Mouse (Mus musculus): Measurements from ENCODE around the gene Stim2.

Gene Stim2

GRCm38 (mm10) chr5:53995316-53995715 lies 3.0 kb upstream of the Stim2 start:
- DNase-seq, result peak; percentile 90

DNA sequence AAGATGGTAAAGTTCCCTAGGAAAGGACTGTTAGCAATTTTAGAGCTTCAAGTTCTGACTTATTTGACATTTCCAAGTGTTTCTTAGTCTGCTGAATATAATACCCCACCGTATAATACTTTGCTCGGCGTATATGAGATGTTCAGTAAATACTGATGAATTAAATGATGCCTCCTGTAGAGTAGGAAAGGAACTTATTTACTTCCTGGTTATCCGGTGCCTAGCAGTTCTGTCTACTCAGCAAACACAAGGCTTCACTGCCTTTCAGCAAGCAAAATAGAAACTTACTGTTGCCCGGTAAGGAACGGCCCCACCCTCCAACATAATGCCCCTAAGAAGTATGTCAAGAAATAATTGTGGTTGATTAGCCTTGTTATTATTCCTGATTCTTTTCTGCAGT lies 1.5 kb upstream of the Stim2 start:
- no peak for DNase-seq

- peak; percentile 74 for DNase-seq
These were observed 603 bp downstream of the Stim2 start for GRCm38 (mm10) chr5:53998743-53999460.

- no peak for DNase-seq
These were observed 1.1 kb downstream of the Stim2 start for GRCm38 (mm10) chr5:53999461-53999770.

DNA sequence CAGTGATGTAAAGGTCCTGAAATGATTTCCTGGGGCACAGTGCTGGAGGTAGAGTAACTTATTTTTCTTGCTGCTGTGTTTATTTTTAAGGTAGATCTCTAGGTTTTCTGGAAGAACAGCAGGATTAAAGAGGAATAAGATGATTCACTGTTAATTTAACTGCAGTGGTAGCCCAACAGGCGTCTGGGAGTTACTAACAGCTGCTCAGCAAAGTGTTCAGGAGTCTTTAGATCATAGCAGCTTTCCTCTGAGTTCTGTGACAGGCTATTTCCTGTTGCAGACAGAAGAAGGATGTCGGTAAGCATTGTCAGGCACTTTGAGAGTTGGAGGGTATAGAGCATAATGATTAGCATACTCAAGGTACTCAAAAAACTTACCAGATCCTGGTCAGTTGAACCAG lies 1.5 kb downstream of the Stim2 start:
- peak; percentile 24 for DNase-seq

DNA sequence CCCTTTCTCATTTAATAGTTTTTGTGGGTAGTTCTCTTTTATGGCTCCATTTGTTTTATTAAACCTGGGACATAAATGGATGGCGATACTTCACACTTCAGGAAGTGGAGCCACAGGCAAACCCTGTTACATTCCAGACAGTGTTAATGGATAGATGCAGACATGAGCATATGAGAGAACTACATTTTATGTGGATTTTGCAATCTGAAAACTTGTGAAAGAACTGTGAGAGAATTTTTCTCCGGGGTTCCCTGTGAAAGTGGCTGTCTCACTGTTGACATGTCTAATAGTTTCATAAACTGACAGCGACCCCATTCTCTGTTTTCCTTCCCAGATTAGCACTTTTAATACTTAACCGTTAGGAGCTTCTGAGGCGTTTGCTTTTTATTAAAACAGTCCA lies 2.7 kb downstream of the Stim2 start:
- DNase-seq, result no peak

DNA sequence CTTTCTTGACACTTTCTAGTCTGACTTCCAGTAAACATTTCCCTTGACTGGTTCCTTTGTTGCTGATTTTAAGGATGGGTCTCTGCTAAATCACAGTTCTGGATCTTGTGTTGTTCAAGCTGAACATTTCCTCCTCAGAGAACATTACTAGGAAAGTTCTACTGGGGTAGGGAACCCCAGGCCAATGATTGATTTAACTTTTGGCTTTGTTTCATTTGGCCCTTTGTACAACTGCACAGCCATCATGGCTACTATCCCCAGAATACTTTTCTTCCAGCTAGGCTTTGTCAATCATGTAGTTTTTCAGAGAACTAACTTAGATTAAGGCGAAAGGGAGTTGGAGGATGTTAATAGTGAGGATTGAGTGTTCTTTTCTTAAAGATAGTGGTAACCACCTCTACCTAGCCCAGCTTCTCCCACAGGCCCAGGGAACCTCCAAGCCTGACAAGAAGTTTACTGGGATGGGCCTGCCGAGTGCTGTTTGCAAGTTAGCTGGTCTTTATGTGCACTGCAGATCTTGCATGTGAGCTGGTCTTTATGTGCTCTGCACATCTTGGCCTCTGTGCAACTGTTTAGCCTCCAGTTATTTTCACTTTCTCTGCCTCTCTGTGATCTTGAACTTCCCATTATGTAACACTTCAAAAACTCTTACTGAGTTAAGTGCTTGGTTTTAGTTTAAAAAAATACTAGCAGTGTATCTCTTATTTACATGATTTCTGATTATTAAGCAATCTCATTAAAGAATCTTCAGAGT lies 7.0 kb downstream of the Stim2 start:
- no peak for DNase-seq

GRCm38 (mm10) chr5:54005865-54006225 lies 7.5 kb downstream of the Stim2 start:
- DNase-seq, result no peak

DNA sequence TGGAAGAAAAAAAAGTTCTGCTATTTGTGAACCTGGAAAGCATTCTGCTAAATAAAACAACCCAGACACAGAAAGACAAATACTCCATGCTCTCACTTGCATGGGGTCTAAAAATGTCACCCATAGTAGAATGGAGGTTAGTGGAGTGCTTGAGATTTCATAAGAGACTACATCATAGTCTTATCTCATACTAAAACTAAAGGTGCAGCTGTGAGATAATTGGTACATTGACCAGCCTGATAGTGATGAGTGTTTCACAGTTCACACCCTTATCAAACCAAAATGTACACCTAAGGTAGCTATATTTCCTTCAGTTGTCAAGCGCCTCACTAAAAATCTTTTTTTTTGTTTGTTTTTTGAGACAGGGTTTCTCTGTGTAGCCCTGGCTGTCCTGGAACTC lies 8.5 kb downstream of the Stim2 start:
- no peak for DNase-seq

DNA sequence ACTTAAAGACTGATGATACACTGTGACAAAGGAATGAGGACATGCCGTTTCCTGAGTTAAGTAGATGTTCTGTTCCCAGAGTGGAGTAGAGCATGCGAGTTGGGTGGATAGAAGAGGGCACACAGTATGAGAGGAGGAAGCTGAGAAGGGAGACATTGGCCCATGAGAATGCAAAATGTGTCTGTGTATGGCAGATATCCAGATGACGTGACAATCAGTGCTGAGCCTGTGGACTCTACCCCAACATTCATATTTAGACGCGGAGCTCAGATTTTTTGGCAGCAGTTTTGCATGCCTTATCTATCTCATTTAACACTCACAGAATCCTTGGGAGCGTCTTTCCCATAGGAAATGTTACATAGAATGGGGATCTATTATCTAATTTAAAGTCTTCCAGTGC lies 9.3 kb downstream of the Stim2 start:
- no peak for DNase-seq

- no peak for DNase-seq
These were observed 15.0 kb downstream of the Stim2 start for GRCm38 (mm10) chr5:54013271-54013670.

GRCm38 (mm10) chr5:54017143-54017542 lies 18.8 kb downstream of the Stim2 start:
- no peak for DNase-seq

GRCm38 (mm10) chr5:54018856-54019255 lies 20.6 kb downstream of the Stim2 start:
- no peak for DNase-seq

DNA sequence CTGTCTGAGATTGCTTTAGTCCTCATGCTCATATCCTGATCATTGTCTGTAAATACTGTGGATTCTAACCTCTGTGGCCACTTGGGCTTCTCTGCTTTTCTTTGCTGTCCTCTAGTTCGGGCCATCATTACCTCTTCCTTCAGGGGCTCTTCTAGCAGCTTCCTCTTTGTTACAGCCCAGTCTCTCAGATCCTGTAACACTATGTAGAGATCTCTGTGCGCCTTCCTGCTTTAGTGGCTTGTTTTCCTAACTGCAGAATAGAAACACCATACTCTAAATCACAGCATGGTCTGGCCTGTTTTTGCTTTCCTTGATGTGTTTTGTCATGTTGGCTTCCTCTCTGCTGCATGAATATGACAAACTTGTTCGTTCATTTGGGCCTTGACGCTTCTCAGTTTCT lies 21.2 kb downstream of the Stim2 start:
- DNase-seq, result no peak

GRCm38 (mm10) chr5:54024610-54025009 lies 26.3 kb downstream of the Stim2 start:
- no peak for DNase-seq

DNA sequence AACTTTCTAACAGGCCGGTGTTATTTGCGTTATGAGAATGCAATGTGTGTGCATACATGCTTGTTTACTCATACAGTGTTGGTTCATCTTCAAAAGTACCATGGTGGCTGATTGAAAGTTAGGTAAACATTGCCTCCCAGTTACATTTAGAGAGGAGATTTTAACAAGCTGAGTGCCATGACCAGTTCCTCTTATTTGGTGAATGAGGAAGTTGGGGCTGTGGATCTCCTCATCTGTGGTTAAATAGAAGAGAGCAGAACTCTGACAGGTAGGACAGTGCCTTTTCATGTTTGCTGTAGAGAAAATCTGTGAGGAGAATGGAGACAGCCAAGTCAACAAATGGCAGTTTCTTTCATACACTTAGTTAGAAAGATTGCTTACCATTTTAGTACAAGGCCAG lies 27.3 kb downstream of the Stim2 start:
- no peak for DNase-seq

DNA sequence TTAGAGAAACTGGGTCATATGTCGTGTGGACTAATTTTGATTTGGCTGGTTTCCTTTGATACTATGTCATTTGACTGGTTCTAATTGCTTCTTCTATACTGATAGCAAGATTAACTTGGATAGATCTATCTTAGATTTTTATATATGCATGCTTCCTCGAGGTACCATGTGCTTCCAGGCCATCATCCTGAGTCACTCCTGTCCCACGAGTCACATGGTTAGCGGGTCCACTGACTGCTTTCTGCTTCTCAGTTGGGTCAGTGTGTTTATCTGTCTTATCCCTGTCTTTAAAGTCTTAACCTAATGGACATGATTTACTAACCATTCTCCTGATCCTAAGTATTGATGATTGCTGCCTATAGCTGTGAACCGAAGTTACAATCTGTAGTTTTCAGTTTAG lies 34.9 kb downstream of the Stim2 start:
- DNase-seq, result no peak

GRCm38 (mm10) chr5:54034680-54035079 lies 36.4 kb downstream of the Stim2 start:
- no peak for DNase-seq

DNA sequence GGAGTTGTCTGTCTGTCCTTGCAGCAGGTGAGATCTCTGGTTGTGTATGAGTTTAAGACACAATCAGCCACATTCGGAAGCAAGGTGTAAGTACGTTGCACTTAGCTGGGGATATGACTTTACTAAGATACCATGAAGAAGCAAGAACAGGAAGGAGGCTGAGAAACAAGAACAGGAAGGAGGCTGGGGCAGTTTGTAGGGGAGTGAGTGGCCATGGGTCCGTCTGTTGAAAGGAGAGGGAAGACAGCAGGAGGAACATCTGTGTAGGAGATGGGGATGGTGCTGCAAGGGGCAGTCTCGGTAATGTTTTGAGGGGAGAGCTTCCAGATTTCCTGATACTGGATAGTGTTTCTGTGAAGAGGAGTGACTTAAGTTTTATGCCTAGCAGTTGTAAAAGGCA lies 40.3 kb downstream of the Stim2 start:
- DNase-seq, result no peak

DNA sequence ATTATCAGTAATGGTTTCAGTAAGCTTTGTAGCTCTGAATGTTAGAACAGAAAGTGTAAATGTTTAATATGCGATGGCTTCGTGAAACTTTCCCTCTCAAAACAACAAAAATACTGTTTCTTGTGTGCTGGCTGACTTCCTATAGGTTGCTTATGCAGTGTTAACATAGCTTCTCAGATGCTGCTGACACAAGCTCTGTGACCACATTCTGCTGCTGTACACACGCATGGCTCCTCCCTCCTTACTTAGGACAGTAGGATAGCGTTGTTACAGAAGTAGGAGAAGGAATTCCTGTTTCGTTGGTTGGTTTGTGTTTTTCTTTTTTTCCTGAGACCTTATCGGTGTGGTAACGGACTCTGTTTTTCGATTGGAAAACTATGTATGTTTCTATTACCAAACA lies 42.2 kb downstream of the Stim2 start:
- no peak for DNase-seq

GRCm38 (mm10) chr5:54042013-54042412 lies 43.7 kb downstream of the Stim2 start:
- no peak for DNase-seq

DNA sequence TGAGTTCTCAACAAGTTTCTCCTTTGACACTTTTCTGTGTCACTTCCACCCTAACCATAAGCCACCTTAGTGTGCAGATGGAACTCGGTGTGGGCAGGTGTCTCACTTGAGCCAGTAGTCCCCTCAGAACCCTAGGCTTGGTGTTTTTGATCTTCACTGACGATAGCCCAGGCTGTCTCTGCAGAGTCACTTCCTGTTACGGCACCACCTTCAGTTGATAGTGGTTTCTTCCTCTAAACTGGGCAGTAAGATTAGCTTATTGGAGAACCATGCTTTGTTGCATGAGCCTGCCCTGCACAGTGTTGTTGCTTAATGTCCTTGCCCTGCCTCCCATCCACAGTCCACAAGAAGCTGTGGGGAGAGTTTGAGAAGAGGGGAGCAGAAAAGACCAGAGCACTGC lies 47.2 kb downstream of the Stim2 start:
- no peak for DNase-seq

- no peak for DNase-seq
These were observed 48.1 kb downstream of the Stim2 start for GRCm38 (mm10) chr5:54046432-54046831.

- DNase-seq, result no peak
These were observed 50.9 kb downstream of the Stim2 start for GRCm38 (mm10) chr5:54049145-54049733.

DNA sequence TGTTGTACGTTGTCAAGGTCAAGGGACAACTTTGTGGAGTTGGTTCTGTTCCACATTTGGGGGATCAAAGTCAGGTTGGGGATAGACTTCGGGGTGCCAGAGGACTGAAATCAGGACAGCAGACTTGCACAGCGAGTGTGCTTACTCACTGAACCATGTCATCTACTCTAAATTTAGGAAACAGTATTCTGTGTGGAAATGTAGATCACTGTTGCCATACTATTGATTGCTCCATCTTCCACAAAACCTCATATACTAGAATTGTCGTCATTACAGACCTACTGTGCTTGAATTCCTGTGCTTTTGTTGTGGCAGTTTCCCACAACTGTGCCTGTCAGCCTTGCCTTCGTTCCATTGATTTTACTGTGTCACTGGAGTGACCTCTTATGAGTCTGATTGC lies 51.6 kb downstream of the Stim2 start:
- no peak for DNase-seq
